Mouse (Mus musculus) myocyte (in vitro differentiated cells): ENCODE results near the gene Srrm3.

Experiments
- CEBPB ChIP-seq: IDR thresholded peaks from 2 replicates; pipeline ENCODE4 v1.6.1; 2011; ENCODE audit warnings: mild to moderate bottlenecking, moderate library complexity; ENCODE audit not compliant: poor library complexity, insufficient read depth, severe bottlenecking
- E2F4 ChIP-seq: IDR thresholded peaks from one replicate; pipeline ENCODE4 v1.6.1; 2011; ENCODE audit warnings: mild to moderate bottlenecking, control low read depth, moderate library complexity; ENCODE audit not compliant: insufficient read depth
- MAX ChIP-seq: IDR thresholded peaks from one replicate; pipeline ENCODE4 v1.6.1; 2011; ENCODE audit warnings: low read depth, mild to moderate bottlenecking, control low read depth
- MYOG ChIP-seq, 3 experiments: IDR thresholded peaks; one replicate each; pipeline ENCODE4 v1.6.1; 2011; ENCODE audit warnings: control low read depth in 2 of 3, low read depth in 2 of 3, mild to moderate bottlenecking in 2 of 3; ENCODE audit not compliant: insufficient read length in 2 of 3, control insufficient read depth in 1 of 3, insufficient read depth in 1 of 3
- POLR2A ChIP-seq: IDR thresholded peaks from one replicate; pipeline ENCODE4 v1.6.1; 2011; ENCODE audit warnings: low read depth, mild to moderate bottlenecking, control low read depth, moderate library complexity; ENCODE audit not compliant: insufficient read length
- REST ChIP-seq: IDR thresholded peaks from one replicate; pipeline ENCODE4 v1.6.1; 2011; ENCODE audit warnings: mild to moderate bottlenecking, control low read depth, moderate library complexity; ENCODE audit not compliant: insufficient read depth, insufficient read length
- TCF3 ChIP-seq: IDR thresholded peaks from one replicate; pipeline ENCODE4 v1.6.1; 2011; ENCODE audit warnings: low read depth, control low read depth; ENCODE audit not compliant: insufficient read length

GRCm38 (mm10) chr5:135800927-135801326 is 5.8 kb upstream of the Srrm3 start:
- TF ChIP-seq CEBPB = no peak
- no peak for TF ChIP-seq POLR2A
- no peak for TF ChIP-seq TCF3
- no peak for TF ChIP-seq MYOG (IDR thresholded peaks at IDR 0.05; ENCODE audit: control insufficient read depth in 1 of 3, insufficient read depth in 1 of 3, insufficient read length in 2 of 3, low read depth in 2 of 3)
- no peak for TF ChIP-seq MAX
- TF ChIP-seq REST = no peak
- no peak for TF ChIP-seq E2F4
